Mouse (Mus musculus) lung, adult 2 months (tissue): Measurements from ENCODE around the gene Rhoq. TPM values are rescaled to one million over a fixed set of nuclear protein-coding genes. Genes with fewer than 3 reads are reported as not detected.

Experiments
- DNase-seq: peaks from one replicate; pipeline ENCODE4 v3.0.0; 2022
- H3K4me1 ChIP-seq: fragments of 200-500 bp; 2 replicates; pipeline ENCODE4 v1.6.1; 2011; ENCODE audit warnings: low read length; ENCODE audit not compliant: control insufficient read depth, insufficient read depth
- H3K4me3 ChIP-seq: fragments of 200-500 bp; replicated peaks from 2 replicates; pipeline ENCODE3; 2011; ENCODE audit warnings: low read depth, mild to moderate bottlenecking, control low read depth, low read length; ENCODE audit errors: extremely low read depth
- CTCF ChIP-seq: fragments of 200-500 bp; IDR thresholded peaks from 2 replicates; pipeline ENCODE4 v1.5.1; 2011; ENCODE audit warnings: mild to moderate bottlenecking, low read length, control low read depth; ENCODE audit not compliant: insufficient read depth
- POLR2A ChIP-seq: fragments of 200-500 bp; IDR thresholded peaks from 2 replicates; pipeline ENCODE4 v1.6.1; 2011; ENCODE audit warnings: low read depth, mild to moderate bottlenecking, control low read depth, low read length, borderline replicate concordance; ENCODE audit errors: extremely low read depth
- WGBS: fragments of 180-500 bp; shearing (Covaris S2); methylation state at CpG from one replicate; pipeline ENCODE4 v1.1.7; 2018; 5-methylcytosine and 5-hydroxymethylcytosine counted together
- polyA plus RNA-seq: library from polyadenylated mRNA; depleted of rRNA; stranded (reverse); fragments of >200 nt; gene quantifications from 2 replicates; pipeline ENCODE4 v1.2.3, GENCODE M21; 2012

Rhoq gene
- polyA plus RNA-seq, 1 experiment, result 25.0 TPM

DNA sequence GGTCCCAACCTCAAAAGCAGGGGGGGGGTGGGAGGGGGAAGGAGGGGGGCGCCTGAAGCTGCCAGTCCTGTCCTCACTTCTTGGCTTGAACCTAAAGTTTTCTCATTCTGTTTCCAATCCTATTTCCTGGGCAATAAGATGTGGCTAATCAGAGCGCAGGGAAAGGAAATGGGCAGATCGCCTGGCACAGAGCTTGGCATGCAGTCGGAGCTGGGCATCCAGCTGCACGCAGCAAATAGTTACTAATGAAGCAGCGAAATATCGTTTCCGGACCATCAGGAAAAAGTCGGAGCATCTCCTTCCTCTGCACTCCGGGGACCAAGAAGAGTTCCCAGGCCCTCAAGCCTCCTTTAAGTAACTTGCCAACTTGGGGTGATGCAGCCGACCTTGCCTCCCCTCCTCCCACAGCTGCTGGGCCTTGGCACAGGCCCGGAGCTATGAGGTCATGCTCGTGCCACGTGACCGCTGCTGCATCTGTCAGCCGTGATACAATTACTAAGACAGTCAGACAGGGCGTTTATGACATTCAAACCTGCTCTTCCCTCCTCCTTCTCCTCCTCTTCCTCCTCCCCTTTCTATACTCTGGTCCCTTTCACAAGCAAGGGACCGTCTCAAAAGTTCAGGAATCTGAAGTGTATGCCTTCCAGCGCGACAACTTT is 25.3 kb upstream of the Rhoq start:
- peak overlapping the region; percentile 17 for H3K4me3 ChIP-seq
- H3K4me1 ChIP-seq, result peaks cover 2% of the 10 kb centered on the region; the same call in 1 of the 2 replicates
- WGBS, result 3% methylated on average over 20 of the region's 20 CpGs
- 0 out of 2 replicates have a peak, but pooled peaks have one; percentile 20 for TF ChIP-seq POLR2A
- TF ChIP-seq CTCF, result no peak
- peak; percentile 81 for DNase-seq

DNA sequence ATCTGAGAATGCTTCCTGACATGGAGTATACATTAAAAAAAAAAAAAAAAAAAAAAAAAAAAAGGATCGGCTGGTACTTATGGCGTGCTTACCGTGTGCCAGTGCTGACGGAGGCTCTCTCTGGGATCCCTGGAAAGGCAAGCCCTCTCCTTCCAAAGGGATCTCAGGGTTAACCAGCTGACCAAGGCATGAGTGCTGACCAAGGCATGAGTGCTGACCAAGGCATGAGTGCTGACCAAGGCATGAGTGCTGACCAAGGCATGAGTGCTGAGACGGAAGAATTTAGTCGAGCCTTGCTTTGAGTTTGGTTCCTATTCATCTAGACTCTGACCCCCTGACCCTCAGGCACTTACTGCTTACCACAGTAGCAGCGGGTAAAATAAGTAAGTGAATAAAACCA is 24.2 kb upstream of the Rhoq start:
- WGBS, result 69% methylated on average over 7 of the region's 7 CpGs
- Histone ChIP-seq H3K4me3 (no peak overlapping the region), H3K4me1 (peaks cover 2% of the 10 kb centered on the region; the same call in 1 of the 2 replicates)
- no peak for DNase-seq
- TF ChIP-seq CTCF (no peak), POLR2A (no peak)

DNA sequence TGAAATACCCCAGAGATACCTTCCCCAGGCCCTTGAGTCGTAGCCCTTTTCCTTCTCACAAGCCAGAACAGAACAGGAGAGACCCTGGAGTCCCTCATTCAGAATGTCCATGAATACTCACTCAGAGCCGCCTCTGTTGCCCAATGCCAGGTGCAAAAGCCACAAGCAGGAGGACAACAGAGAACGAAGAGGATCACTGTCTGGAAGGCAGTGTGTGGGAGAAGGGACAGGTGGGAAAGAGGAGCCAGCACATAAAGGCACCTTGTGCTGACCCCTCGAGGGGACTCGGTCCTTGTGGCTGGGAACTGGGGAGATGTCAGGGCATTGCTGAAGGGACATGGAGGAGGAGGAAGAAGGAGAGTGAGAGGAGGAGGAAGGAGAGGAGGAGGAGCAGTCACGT is 20.8 kb upstream of the Rhoq start:
- H3K4me1 ChIP-seq, result no peaks in the 10 kb centered on the region
- H3K4me3 ChIP-seq, result no peak overlapping the region
- no peak for DNase-seq
- TF ChIP-seq POLR2A (no peak), CTCF (no peak)
- 70% methylated on average over 6 of the region's 6 CpGs for WGBS

DNA sequence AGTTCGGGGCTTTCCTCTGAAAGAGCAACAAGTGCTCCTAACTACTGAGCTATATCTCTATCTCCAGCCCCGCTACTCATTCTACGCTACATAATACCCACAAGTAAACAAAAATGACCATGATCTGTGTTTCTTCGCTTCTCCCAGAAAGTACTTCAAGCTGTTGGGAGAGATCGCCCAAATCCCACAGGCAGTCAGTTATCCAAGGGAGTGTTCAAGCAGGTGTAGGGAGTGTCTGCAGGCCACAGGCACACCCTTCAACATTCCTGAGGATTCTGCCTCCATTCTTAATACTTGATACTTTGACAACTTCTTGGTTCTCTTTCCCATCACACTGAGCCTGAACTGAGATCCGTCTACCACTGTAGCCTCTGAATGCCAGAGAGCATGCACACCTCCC is 19.7 kb upstream of the Rhoq start:
- DNase-seq, result no peak
- Histone ChIP-seq H3K4me3 (no peak overlapping the region), H3K4me1 (no peaks in the 10 kb centered on the region)
- WGBS, result 81% methylated on average over 6 of the region's 6 CpGs
- TF ChIP-seq CTCF, result no peak
- TF ChIP-seq POLR2A, result no peak

DNA sequence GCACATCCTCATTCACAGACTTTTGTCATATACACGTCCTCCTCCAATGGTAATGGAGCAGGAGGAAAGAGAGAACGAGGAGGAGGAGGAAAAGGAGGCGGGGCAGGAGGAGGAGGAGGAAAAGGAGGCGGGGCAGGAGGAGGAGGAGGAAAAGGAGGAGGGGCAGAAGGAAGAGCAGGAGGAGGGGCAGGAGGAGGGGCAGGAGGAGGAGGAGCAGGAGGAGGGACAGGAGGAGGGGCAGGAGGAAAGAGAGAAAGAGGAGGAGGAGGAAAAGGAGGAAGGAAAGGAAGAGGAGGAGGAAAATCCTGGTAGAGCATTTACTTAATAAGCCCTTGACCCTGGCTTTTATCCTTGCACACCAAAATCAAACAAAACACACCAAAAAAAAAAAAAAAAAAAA is 16.8 kb upstream of the Rhoq start:
- DNase-seq, result no peak
- H3K4me1 ChIP-seq, result no peaks in the 10 kb centered on the region
- 44% methylated on average over 3 of the region's 4 CpGs for WGBS
- TF ChIP-seq POLR2A, result no peak
- no peak for TF ChIP-seq CTCF
- no peak overlapping the region for H3K4me3 ChIP-seq

DNA sequence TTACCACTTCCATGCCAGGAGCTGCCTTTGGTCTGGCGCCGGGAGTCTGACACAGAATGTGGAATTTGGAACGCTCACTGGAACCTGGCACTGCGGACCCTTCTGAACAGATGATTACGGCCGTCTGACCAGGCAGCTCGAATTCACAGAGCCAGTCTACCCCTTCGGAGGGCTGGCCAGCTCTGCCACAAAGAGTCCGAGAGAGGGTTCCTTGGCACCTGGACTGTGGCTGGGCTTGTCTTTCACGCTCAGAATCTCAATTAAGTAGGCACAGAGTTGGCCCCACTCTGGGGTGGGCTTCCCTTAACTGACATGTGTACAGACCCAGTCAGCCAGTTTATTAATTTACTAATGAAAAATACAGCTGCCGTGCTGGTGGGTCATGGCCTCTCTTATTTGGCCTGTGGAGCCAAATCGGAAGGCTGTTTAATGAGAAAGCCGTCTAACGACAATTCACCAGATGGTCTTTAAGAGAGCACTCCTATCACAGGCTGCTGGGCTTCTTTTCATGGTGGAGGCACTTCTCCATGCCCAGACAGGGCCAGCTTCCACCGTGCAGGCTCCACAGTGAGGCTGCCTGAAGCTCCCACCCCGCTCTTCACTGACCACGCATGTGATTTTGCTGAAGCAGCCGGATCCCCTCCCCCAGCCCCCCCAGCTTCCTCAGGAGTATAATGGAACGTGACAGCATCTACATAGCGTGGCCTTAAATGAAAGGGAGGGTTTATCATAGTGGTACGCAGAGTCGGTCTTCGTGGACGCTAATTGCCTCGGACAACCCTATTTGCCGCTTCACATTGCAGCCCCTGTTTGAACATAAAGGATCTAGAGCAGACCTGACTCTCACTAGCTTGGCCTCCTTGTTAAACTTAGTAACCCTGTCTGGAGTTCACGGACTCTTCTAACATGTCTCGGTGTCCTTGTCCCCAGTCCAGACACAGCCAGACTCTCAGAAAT is 14.8 kb upstream of the Rhoq start, which contains the start of gene Atp6v1e2:
Gene Atp6v1e2, minus strand, starts transcription at position 58 of the 957 bp plus-strand sequence.
- no peak for DNase-seq
- 82% methylated on average over 28 of the region's 28 CpGs for WGBS
- TF ChIP-seq CTCF, result no peak
- no peak for TF ChIP-seq POLR2A
- H3K4me1 ChIP-seq, result no peaks in the 10 kb centered on the region
- no peak within 1 kb of the TSS for H3K4me3 ChIP-seq

DNA sequence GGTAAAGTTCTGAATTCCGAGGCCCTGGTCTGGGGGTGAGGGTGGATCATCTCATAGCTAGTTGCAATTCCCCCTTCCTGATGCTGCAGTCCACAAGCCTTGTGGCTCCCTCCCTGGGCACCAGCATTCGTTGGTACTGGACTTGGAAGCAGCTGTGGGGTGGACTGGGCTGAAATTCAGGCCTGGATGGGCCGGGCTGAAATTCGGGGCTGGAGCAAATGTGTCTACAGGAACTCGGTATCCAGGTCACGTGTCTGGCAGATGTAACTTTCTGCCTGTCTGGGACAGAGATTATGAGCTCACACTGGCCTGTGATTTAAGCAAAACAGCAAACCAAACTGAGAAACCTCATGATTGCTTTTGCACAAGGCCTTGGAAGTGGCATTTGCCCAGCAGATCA is 14.1 kb upstream of the Rhoq start:
- Histone ChIP-seq H3K4me3 (no peak overlapping the region), H3K4me1 (no peaks in the 10 kb centered on the region)
- no peak for DNase-seq
- TF ChIP-seq CTCF (no peak), POLR2A (no peak)
- 69% methylated on average over 6 of the region's 6 CpGs for WGBS

DNA sequence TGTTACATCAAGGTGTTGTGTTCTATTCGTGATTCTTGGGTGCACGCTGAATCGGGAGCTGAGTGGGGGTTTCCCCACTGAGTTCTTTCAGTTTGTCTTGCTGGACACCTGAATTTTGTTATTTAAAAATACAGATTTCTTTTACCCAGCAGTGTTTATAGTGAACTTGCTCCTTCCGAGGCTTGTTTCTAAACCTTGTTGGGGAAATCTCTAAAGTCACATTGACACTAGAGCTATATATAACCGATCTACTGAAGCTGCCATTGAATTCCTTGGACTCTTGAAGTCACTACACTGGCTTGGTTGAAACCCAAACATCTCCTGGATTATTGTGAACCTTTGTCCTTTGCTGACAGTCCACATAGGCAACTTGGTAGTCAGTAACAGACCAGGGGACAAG is 5.6 kb upstream of the Rhoq start:
- 82% methylated on average over 5 of the region's 5 CpGs for WGBS
- H3K4me1 ChIP-seq, result peaks cover 10% of the 10 kb centered on the region; the same call in 1 of the 2 replicates
- TF ChIP-seq CTCF (no peak), POLR2A (no peak)
- no peak overlapping the region for H3K4me3 ChIP-seq
- no peak for DNase-seq

DNA sequence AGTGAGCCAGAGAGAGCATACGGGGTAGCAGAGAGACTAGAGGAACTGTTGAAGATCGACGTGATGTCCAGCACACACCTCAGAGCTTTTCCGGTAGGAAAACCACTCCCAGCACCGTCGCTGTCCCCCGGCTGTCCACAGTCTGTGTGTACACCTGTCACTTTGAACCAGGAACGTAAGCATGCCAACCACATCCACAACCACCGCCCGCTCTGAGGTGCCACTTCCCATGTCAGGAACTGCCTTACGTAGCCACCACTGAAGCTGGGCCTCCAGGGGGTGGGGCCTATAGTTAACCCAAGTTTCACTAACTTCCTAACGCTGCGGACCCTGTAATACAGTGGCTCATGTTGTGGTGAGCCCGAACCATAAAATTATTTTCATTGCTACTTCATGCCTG is 4.9 kb upstream of the Rhoq start:
- 60% methylated on average over 14 of the region's 14 CpGs for WGBS
- Histone ChIP-seq H3K4me1 (peaks cover 10% of the 10 kb centered on the region; the same call in 1 of the 2 replicates), H3K4me3 (no peak overlapping the region)
- TF ChIP-seq CTCF (no peak), POLR2A (no peak)
- DNase-seq, result no peak

DNA sequence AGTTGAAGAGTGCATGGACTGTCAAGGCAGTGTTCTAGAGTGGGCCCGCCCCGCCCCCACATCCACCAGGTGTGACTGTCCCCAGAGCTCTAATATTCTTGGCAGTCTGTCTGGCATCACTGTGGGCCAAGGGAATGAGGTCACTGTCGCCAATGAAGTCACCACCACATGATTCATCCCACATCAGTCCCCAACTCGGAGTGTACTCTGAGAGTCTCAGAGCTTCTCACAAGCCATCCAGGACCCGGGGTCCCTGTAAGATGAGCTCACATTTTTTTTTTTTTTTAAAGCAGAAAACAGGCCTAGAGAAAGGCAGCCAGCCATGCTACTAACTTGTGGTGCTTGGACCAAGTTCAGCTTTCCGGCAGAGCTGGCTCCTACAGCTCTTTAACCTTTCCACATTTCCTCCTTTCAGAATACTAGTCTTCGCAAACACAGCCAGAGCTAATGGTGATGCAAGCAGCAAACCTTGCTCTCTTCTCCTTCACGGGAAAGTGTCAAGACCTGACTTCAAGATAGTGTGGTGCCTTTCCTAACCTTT is 1.5 kb upstream of the Rhoq start:
- peaks cover 15% of the 10 kb centered on the region; the same call in 1 of the 2 replicates for H3K4me1 ChIP-seq
- TF ChIP-seq POLR2A (no peak), CTCF (no peak)
- no peak overlapping the region for H3K4me3 ChIP-seq
- WGBS, result 44% methylated on average over 8 of the region's 8 CpGs
- DNase-seq, result no peak
